Mouse (Mus musculus) adrenal gland, postnatal 4 days (tissue): ENCODE data around the gene Fut11. TPM values are rescaled to one million over a fixed set of nuclear protein-coding genes. Genes with fewer than 3 reads are reported as not detected.

Source experiments
- DNase-seq, 2 experiments: peaks; one replicate each; pipeline ENCODE4 v3.0.0; 2021 to 2022; ENCODE audit warnings: low spot score in 2 of 2, mixed read lengths in 2 of 2
- long read RNA-seq, 2 experiments: library from polyadenylated mRNA; stranded (forward); transcript quantifications; one replicate each; pipeline ENCODE4 v2.0.0; 2021
- total RNA-seq, 2 experiments: library from RNA; stranded (reverse); gene quantifications; 2 replicates each; pipeline ENCODE4 v1.2.3; 2021

Gene Fut11
- total RNA-seq = 10 to 100 TPM; 25.9 to 26.1 TPM
- long read RNA-seq, experiment 1, full-length matches to known transcripts = 21 of 24 reads
- long read RNA-seq, experiment 1, partial matches to known transcripts = 0 of 24 reads
- long read RNA-seq, experiment 1, other reads (novel, unspliced or antisense) = 3 of 24 reads
- long read RNA-seq, experiment 2, full-length matches to known transcripts = 45 of 54 reads
- long read RNA-seq, experiment 2, partial matches to known transcripts = 3 of 54 reads
- long read RNA-seq, experiment 2, other reads (novel, unspliced or antisense) = 6 of 54 reads

DNA sequence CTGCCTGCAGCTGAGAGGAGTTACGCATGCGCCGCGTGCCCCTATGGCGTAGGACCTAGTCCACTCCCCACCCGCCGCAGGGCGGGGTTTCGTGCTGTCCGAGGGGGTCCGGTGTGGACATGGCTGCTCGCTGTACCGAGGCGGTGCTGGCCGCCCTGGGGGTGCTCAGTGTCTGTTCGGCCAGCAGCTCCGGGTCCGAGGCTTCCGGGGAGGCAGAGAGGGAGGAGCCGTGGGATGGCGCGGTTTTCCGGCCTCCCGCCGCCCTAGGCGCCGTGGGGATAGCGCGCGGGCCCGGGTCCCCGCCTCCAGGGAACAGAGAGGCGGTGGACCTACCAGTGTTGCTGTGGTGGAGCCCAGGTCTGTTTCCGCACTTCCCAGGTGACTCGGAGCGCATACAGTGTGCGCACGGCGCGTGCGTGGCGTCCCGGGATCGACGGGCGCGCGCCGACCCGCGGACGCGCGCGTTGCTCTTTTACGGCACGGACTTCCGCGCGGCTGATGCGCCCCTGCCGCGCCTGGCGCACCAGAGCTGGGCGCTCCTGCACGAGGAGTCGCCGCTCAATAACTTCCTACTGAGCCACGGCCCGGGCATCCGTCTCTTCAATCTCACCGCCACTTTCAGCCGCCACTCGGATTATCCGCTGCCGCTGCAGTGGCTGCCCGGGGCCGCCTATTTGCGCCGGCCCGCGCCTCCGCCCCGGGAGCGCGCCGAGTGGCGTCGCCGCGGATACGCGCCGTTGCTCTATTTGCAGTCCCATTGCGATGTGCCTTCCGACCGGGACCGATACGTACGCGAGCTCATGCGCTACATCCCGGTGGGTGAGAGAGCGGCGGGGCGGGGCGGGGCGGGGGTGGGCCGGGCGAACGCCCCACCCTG lies at the start of gene Fut11:
Gene Fut11 (plus strand): TSS at position 85 of the 877 bp plus-strand sequence.
- peak; percentile 76 to 81 for DNase-seq

DNA sequence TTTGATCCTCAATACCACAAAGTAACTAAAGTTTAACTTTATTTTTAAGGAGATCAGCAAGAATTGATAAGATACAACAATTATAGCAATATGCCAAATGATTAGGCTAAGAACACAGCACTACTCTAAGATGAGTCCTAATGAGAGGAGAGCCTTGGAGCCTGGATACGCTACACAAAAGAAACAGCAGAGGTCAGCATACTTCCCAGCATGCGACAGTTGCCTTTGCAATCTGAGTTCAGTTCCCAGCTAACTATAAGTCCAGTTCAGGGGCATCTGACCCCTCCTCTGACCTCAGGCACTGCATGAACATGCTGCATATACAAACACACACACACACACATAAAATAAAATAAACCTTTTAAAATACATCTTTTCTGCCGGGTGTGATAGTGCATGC lies 49.2 kb upstream of the Fut11 start:
- no peak for DNase-seq

DNA sequence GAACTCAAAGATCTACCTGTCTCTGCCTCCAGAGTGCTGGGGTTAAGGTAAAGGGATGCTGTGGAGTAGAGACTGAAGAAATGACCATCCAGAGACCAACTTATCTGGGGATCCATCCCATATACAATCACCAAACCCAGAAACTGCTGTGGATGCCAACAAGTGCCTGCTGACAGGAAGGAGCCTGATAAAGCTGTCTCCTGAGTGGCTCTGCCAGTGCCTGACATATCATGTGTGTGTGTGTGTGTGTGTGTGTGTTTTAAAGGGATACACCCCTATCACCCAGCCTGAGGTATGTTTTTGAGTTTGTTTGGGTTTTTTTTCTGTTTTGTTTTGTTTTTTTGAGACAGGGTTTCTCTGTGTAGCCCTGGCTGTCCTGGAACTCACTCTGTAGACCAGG lies 48.4 kb upstream of the Fut11 start:
- DNase-seq = no peak

DNA sequence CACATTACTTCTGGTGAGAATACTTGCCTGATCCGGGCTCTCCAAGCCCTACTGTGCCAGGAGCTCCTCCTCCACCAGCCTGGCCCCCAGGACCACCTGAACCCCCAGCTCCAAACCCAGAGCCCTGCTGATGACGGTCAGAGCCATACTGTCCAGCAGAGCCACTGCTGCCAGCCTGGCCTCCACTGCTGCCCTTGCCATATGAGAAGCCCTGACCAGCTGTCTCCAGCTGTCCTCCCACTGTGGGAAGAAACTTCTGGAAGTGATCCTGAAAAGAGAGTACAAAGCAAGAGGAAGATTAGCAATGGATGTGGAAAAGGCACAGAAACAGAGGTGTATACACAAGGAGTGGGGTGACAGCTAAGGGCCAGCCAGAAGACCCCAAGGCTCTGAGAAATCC lies 43.8 kb upstream of the Fut11 start:
- no peak for DNase-seq

DNA sequence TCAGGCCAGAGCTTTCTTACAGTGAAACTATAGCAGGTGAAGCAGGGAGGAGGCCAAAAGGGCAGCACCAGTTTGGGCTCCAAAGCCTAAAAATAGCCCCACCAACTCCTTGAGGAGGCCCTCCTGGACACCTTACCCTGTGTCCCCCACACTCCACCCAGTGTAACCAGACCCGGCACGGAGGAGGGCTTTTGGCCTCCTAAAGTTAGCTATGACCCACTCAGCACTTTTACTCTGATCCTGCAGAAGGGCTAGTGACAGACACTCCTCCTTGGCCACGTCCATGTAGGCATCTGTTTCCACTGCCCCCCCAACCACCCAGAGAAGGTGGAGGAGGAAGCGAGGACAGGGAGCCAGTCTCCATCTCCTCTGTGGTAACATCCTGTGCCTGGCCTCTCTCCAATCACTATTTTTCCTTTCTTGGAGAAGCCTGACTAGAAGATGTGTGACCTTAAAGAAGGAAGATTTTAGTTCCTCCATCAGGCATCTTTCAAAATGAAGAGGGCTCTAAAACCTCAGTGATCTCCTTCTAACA lies 43.0 kb upstream of the Fut11 start:
- DNase-seq = no peak

DNA sequence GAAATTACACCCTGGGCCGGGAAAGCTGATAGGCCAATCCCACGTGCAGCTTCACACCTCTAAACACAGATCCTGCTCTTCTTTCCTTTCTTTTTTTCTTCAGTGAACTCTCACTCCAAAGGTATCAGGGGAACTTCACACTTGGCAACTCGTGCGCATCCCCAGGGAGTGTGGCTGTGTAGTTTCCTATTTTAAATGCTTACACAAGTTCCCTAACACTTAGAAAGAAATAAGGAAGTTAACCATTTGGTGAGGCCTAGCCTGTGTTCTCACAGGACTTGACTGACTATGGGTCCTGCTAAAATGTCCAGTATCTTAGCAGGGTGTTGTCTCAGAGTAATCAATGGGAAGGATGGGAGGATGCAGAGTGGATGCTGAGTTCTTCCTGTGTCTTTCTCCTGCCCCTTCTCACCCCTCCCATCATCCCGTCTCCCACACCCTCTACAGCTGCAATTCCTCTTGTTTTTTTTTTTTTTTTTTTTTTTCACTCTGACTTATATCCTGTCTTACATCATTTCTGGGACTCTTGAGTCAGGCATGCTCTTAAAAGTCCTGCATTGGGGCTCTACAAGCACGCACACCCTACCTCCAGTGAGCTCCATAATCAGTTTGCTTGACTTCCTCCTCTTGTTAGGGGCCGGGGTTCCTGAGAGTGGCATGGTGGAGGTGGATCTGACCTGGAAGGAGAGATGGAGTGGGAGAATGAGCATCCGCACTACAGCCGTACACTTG lies 39.9 kb upstream of the Fut11 start:
- no peak for DNase-seq

DNA sequence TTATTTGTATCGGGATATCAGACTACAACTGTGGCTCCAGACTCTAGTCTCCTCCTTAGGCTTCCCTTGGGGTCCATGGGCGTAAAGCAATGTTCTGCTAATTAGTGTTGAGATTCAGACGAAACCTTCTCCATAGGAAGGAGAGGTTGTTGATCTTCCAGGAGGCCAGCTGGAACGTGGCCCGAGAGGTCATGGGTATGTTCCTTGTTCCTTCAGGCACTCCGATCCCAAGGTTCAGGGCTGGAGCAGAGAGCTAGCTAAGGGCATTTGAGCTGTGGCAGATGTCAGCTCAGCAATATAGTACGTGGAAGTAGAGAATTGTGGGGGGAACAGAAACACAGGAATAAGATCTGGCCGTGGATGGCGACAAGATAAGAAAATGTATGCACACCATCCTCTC lies 39.0 kb upstream of the Fut11 start:
- DNase-seq = no peak

DNA sequence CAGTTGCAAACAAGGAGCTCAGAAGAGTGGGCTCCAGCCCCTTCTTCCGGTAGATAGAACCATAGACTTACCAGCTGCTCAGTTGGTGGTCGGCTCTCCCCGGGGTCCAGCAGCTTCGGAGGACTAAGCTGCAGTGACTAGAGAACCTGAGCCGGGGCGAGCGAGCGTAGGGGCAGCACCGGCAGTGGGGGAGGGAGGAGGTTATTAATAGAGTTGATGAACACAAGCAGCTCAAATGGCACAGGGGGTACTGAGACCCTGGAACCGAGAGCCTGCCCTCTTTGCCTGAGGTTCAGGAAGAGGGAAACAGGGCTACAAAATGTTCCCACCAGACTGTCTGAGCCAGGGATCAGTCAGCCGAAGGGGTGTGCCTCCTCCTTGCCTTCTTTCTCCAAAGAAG lies 38.4 kb upstream of the Fut11 start, which contains the start of gene Myoz1:
Gene Myoz1 (minus strand): TSS at position 180 of the 400 bp plus-strand sequence.
- DNase-seq = no peak

DNA sequence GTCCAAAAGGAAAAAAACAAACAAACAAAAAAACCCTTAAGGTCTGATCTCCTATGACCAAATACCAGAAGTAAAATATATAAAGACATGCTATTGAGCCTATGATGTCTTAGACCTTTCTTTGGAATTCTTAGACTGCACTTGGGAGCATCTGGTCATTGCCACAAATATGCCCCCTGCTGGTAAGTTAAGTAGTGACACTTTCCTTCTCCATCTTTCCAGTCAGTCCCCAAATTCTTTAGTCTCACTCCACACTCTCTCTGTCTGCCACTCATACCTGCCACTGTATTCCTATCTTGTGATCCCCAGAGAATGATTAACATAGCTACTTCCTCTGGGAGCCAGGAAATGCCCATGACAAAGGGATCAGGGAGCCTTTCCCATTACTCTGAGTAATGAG lies 36.4 kb upstream of the Fut11 start:
- DNase-seq = no peak

DNA sequence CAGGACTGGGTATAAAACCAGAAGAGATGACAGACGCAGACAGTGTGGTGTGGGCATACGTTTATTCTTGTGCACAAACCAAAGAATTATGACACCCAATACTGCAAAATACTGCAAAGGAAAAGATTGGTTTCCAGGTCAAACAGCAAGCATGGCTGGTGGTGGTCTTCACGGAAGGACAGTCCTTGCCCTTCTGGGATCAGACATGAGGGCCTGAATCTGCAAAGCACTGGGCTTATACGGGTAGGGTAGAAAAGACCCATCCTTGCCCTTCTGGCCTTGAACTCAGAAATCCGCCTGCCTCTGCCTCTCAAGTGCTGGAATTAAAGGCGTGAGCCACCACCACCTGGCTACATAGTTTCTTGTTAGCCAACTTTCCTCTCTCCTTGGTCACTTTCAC lies 35.9 kb upstream of the Fut11 start:
- DNase-seq = no peak

DNA sequence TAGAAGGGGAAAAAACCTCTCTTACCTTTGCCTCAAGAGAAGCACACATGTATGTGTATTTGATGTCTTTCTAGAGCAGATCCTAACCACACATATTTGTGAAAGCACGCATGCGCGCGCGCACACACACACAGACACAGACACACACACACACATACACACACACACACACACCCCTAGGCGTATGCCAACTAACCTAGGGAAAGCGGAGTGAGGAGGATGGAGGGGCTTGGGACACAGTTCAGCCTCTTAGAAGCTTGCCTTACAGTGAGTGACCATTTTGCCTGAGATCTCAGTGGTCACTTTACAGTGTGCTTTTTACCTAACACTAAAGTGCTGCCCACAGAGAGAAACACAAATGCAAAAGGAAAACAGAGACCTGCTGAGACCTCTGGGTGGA lies 35.1 kb upstream of the Fut11 start:
- DNase-seq = no peak

DNA sequence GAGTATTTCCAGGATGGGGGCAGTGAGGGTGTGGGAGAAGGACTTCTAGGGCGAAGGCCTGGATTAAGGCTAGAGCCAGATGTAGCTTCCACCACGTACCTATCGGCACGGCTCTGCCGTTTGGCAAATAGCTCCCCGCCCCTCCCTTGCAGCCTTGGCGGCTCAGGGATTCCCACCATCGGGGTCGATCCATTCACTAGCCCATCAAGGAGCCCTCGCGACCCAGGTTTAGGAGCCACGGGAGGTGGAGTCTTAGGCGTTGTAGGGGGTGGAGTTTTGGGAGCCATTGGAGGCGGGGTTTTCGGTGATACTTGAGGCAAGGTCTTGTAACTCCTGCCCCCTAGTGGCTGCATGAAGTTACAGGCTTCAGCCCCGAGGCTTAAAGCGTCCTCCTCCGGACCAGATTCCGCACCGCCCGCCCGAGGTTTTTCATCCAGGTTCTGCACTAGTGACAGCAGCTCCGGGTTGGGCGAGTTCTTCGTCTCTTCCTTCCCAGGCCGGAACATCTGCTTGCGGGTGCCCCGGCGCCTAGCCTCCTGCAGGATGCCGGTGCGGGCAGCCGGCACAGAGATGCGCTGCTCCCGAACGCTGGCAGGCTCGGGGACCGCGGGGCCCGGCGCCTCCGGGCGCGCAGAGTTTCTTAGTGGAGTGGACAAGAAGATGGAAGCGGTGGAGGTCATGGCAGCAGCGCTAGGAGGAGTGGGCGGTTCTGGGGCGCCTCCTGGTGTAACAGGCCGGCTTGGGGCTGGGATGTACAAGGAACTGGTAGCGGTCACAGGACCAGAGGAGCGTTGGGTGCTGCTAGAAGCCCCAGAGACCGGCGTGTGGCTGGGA lies 33.7 kb upstream of the Fut11 start:
- peak; percentile 67 to 89 for DNase-seq

DNA sequence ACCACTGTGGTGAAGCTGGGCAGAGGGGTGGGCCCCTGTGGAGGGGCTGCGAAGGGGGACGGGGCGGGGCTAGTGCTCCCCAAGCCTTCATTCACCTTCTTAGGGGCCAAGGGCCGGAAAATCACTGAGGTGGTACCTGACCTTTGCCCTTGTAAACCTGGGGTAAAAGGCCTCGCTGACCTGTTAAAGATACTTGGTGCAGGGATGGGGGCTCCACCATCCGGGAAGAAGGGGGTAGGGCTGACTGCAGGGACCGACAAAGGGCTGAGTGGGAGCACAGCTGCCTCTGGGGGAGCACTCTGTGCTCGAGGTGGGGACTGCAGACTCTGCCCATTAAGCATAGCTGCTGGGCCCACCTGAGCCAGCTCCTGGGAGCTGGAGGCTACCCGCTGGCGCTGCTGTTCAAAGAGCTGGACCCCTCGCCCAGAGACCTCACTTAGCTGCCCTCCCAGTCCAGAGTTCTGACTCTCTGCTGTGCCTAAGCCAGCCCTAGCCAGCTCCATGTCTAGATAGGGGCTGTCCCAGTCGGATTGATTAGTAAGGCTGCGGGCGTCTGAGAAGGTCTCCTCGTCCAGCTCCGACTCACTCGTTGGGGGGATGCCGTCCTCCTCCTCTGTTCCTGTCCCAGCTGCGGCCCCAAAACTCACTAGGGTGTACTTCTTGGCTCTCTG lies 33.0 kb upstream of the Fut11 start:
- DNase-seq = no peak

DNA sequence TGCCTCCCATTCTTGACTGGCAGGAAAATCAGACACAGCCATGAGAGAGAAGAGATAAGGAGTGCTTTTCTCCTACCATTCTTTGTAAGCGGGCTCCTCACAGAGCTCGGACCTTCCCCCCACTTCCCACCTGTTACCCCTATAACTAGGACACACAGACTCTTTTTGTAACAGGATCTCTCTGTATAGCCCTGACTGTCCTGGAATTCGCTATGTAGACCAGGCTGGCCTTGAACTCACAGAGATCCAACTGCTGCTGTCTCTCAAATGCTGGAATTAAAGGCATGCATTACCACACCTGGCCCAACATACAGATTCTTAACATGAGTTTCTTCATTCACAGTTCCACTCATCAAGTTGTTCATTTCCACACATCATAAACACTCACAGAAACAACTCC lies 32.0 kb upstream of the Fut11 start:
- no peak for DNase-seq

DNA sequence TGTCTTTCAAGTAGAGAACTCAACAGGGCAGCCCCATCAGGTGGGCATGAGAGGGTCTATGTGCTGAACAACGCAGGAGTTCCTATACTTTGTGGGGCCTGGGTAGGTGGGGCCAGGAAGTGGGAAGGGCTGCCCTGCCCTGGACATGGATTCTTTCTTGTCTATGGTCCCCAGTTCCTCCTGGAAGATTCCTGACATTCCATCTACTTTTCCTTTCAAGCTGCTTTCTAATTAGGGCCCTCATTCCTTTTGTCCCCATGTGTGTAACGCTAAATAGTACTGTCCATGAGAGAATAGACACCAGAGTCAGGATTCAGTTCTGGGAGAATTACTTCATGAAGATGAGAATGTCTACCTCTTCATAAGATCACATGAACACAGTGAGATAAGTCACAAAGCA lies 31.2 kb upstream of the Fut11 start:
- DNase-seq = no peak

DNA sequence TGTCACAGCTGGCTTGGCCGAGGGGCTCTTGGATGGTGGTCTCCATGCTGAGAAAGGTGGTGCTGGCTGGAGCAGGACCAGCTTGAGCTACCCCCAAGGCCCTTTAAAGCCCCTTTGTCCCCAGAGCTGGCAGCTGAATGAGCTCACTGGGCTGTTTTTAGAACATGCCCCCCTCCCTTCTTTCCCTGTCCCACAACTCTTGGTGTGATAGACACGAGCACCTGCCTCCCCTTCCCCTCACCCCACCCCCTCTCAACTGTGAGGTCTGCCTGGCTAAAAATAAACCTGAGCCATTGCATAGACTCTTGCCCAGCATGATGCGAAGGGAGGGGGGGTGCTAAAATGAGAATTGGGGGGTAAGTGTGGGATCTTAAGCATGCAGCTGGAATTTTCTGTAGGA lies 30.3 kb upstream of the Fut11 start:
- no peak for DNase-seq

DNA sequence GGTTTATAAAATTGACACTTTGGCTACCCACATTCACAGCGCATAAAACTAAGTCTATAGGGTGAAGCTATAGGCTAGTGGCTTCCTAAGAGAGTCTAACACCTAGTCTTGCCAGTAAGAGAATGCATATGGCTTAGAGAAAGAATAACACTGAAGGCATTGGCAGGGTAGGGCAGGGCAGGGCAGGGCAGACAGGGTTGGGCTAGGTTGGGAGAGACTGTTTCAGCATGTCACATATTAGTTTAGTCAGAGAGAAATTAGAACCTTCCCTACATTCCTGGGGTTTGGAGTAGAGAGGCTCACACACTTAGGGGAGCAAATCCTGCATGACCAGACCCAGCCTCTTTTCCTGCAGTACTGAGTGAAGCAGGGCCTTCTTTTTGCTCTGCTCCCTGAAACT lies 27.3 kb upstream of the Fut11 start:
- no peak for DNase-seq

DNA sequence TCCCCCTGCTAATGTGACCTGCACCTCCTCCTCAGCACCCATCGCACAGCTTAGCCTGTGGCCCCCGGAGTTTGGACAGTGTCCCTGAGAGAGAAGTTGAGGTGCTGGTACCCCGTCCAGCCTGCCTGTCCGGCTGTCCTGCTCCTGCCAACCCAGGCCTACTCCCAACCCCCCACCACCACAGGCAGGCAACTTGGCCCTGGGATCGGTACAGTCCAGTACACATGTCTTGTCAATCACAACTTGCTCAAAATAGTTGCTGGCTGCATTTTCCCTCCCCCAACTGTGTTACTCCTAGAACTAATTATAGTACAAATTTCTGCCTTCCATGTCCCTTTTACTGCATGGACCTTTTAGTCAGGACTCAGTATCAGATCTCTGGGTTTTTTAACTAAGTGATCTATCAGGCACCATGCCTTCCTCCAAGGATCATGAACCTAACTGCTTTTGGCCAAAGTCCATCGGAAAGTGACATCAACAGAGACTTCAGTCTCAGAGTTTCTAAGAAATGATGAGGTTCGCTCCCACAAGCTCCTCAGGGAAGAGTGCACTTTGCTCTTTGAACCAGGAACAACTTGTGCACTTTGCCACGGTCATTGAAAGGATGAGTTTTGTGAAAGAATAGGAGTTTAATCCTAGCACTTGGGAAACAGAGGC lies 26.5 kb upstream of the Fut11 start, which contains the start of gene Synpo2l:
Gene Synpo2l (minus strand): TSS at position 201 of the 657 bp plus-strand sequence.
- DNase-seq = no peak

DNA sequence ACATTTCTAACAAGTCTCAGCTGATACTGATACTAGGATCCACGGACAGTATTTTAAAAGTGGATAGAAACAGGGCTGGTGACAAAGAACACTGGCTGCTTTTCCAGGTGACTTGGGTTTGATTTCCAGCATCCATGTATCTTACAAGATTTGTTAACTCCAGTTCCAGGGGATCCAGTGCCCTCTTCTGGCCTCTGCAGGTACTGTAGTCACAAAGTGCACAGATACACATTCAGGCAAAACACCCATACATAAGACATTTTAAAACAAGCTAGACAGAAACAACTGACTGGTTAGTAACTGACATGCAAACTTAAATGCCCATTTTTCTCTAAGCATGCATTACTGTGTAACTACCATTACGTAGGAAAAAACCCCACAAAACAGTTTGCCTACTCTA lies 21.8 kb upstream of the Fut11 start:
- no peak for DNase-seq

DNA sequence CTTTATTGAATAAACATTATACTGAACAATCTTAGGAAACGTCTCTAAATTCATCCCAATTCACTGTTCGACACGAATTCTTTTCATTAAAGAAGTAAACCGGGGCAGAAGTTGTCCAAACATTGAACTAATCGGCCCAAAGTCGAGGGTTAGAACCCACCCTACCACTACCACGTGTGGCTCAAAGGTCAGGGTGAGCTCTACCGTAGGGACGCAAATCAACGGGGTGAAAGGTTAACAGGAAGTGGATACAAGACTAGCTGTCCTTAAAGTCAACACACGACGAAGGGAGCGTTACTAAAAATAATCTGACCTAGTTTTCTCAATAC lies 21.1 kb upstream of the Fut11 start:
- no peak for DNase-seq
